Mouse (Mus musculus) cerebellum, adult 2 months (tissue): ENCODE results near the gene Tmem209.

Experiments
- CTCF ChIP-seq: fragments of 200-500 bp; IDR thresholded peaks from 2 replicates; pipeline ENCODE4 v1.5.1; 2011; ENCODE audit warnings: low read depth, mild to moderate bottlenecking, control low read depth, low read length, moderate library complexity, borderline replicate concordance; ENCODE audit not compliant: insufficient read depth
- POLR2A ChIP-seq: fragments of 200-500 bp; IDR thresholded peaks from 2 replicates; pipeline ENCODE4 v1.6.1; 2011; ENCODE audit warnings: low read length, control low read depth, borderline replicate concordance; ENCODE audit not compliant: insufficient read depth

- TF ChIP-seq CTCF (no peak), POLR2A (no peak)
Measured at GRCm38 (mm10) chr6:30461755-30462344, 47.7 kb downstream of the Tmem209 start.
